Mouse (Mus musculus) olfactory bulb, adult 2 months (tissue): ENCODE results near the gene Tradd.

Experiments
- CTCF ChIP-seq: fragments of 200-500 bp; IDR thresholded peaks from 2 replicates; pipeline ENCODE4 v1.5.1; 2012; ENCODE audit warnings: low read depth, mild to moderate bottlenecking, low read length, moderate library complexity; ENCODE audit not compliant: insufficient read depth
- POLR2A ChIP-seq: fragments of 200-500 bp; IDR thresholded peaks from 2 replicates; pipeline ENCODE4 v1.6.1; 2012; ENCODE audit warnings: mild to moderate bottlenecking, low read depth, low read length, moderate library complexity; ENCODE audit not compliant: insufficient read depth

DNA sequence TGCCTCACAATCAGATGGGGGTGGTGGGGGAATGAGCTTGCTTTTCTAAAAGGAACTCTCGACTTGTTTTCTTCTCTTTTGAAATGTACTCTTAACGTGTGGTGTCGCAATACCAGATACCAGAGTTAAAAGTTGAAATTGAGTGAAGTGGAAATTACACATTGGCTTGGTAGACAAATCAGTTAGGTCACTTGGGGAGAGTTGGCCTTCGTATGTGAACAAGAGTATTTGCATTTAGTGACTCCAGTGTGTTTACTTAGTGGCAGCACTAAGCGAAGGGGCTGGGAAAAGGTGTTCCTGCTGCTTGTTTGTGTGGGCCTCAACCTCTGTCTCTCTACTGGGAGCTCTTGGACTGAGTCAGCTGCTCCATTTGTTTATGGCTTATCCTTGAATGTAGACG is 38.5 kb downstream of the Tradd start:
- no peak for TF ChIP-seq POLR2A
- TF ChIP-seq CTCF = no peak
